Mouse (Mus musculus): ENCODE results near the gene Mbnl2. TPM values are rescaled to one million over a fixed set of nuclear protein-coding genes. Genes with fewer than 3 reads are reported as not detected.

The Mbnl2 gene
- polyA plus RNA-seq, 1 experiment from 2014 or later = 94.4 TPM

GRCm38 (mm10) chr14:120399614-120400013 lies 124.1 kb downstream of the Mbnl2 start:
- no peak for TF ChIP-seq CTCF (IDR thresholded peaks at IDR 0.05; ENCODE audit: low read depth)
- ATAC-seq = no peak
- Histone ChIP-seq H3K4me3 (ENCODE audit: low read depth, low read length) (no peak overlapping the region), H3K9ac (ENCODE audit: low read depth, low read length) (no peak overlapping the region), H3K4me2 (replicated peaks; ENCODE audit: low read depth) (no peak overlapping the region), H3K36me3 (ENCODE audit: control insufficient read depth, insufficient read depth) (peaks cover 35% of the 10 kb centered on the region), H3K4me1 (replicated peaks; ENCODE audit: control insufficient read depth, insufficient read depth, low read length) (no peaks in the 10 kb centered on the region), H3K27ac (ENCODE audit: low read depth, low read length) (no peak overlapping the region), H3K9me3 (ENCODE audit: control insufficient read depth) (no peaks in the 10 kb centered on the region), H3K27me3 (replicated peaks; ENCODE audit: control insufficient read depth, insufficient read depth, low read length) (no peaks in the 10 kb centered on the region)
- 82% methylated on average over 6 of the region's 6 CpGs for WGBS

GRCm38 (mm10) chr14:120401158-120401557 lies 125.7 kb downstream of the Mbnl2 start:
- Histone ChIP-seq H3K9me3 (ENCODE audit: control insufficient read depth) (no peaks in the 10 kb centered on the region), H3K4me2 (replicated peaks; ENCODE audit: low read depth) (no peak overlapping the region), H3K27me3 (replicated peaks; ENCODE audit: control insufficient read depth, insufficient read depth, low read length) (no peaks in the 10 kb centered on the region), H3K27ac (ENCODE audit: low read depth, low read length) (no peak overlapping the region), H3K9ac (ENCODE audit: low read depth, low read length) (no peak overlapping the region), H3K4me1 (replicated peaks; ENCODE audit: control insufficient read depth, insufficient read depth, low read length) (no peaks in the 10 kb centered on the region), H3K36me3 (ENCODE audit: control insufficient read depth, insufficient read depth) (peaks cover 33% of the 10 kb centered on the region), H3K4me3 (ENCODE audit: low read depth, low read length) (no peak overlapping the region)
- WGBS = 87% methylated on average over 15 of the region's 15 CpGs
- ATAC-seq = 0 out of 2 replicates have a peak, but pooled peaks have one; percentile 25
- TF ChIP-seq CTCF (IDR thresholded peaks at IDR 0.05; ENCODE audit: low read depth) = no peak

- WGBS = 93% methylated on average over 9 of the region's 9 CpGs
- peaks cover 30% of the 10 kb centered on the region; the same call in 1 of the 2 replicates for H3K36me3 ChIP-seq (ENCODE audit: control insufficient read depth, insufficient read depth)
These were observed 127.2 kb downstream of the Mbnl2 start for GRCm38 (mm10) chr14:120402715-120403114.

GRCm38 (mm10) chr14:120404364-120404763 lies 128.9 kb downstream of the Mbnl2 start:
- H3K9ac ChIP-seq (ENCODE audit: low read depth, low read length) = no peak overlapping the region
- ATAC-seq = no peak
- H3K36me3 ChIP-seq (ENCODE audit: control insufficient read depth, insufficient read depth) = peaks cover 41% of the 10 kb centered on the region; the same call in 1 of the 2 replicates
- no peaks in the 10 kb centered on the region for H3K4me1 ChIP-seq (replicated peaks; ENCODE audit: control insufficient read depth, insufficient read depth, low read length)
- no peak overlapping the region for H3K4me3 ChIP-seq (ENCODE audit: low read depth, low read length)
- no peaks in the 10 kb centered on the region for H3K9me3 ChIP-seq (ENCODE audit: control insufficient read depth)
- H3K27me3 ChIP-seq (replicated peaks; ENCODE audit: control insufficient read depth, insufficient read depth, low read length) = no peaks in the 10 kb centered on the region
- no peak overlapping the region for H3K27ac ChIP-seq (ENCODE audit: low read depth, low read length)
- H3K4me2 ChIP-seq (replicated peaks; ENCODE audit: low read depth) = no peak overlapping the region
- peak; percentile 39 for TF ChIP-seq CTCF (IDR thresholded peaks at IDR 0.05; ENCODE audit: low read depth)
- WGBS = 92% methylated on average over 7 of the region's 7 CpGs

More at GRCm38 (mm10) chr14:120402715-120403114, 127.2 kb downstream of the Mbnl2 start:
- Histone ChIP-seq H3K27me3 (replicated peaks; ENCODE audit: control insufficient read depth, insufficient read depth, low read length) (no peaks in the 10 kb centered on the region), H3K4me3 (ENCODE audit: low read depth, low read length) (no peak overlapping the region), H3K4me1 (replicated peaks; ENCODE audit: control insufficient read depth, insufficient read depth, low read length) (no peaks in the 10 kb centered on the region), H3K27ac (ENCODE audit: low read depth, low read length) (no peak overlapping the region), H3K9ac (ENCODE audit: low read depth, low read length) (no peak overlapping the region), H3K9me3 (ENCODE audit: control insufficient read depth) (no peaks in the 10 kb centered on the region), H3K4me2 (replicated peaks; ENCODE audit: low read depth) (no peak overlapping the region)
- no peak for ATAC-seq
- no peak for TF ChIP-seq CTCF (IDR thresholded peaks at IDR 0.05; ENCODE audit: low read depth)

GRCm38 (mm10) chr14:120404811-120405582 lies 129.5 kb downstream of the Mbnl2 start:
- Histone ChIP-seq H3K4me1 (replicated peaks; ENCODE audit: control insufficient read depth, insufficient read depth, low read length) (no peaks in the 10 kb centered on the region), H3K9ac (ENCODE audit: low read depth, low read length) (no peak overlapping the region), H3K27ac (ENCODE audit: low read depth, low read length) (0 out of 2 replicates have a peak overlapping the region, but pooled peaks have one; percentile 6), H3K27me3 (replicated peaks; ENCODE audit: control insufficient read depth, insufficient read depth, low read length) (no peaks in the 10 kb centered on the region), H3K36me3 (ENCODE audit: control insufficient read depth, insufficient read depth) (peaks cover 46% of the 10 kb centered on the region; the same call in 1 of the 2 replicates), H3K9me3 (ENCODE audit: control insufficient read depth) (no peaks in the 10 kb centered on the region), H3K4me3 (ENCODE audit: low read depth, low read length) (no peak overlapping the region), H3K4me2 (replicated peaks; ENCODE audit: low read depth) (no peak overlapping the region)
- no peak for TF ChIP-seq CTCF (IDR thresholded peaks at IDR 0.05; ENCODE audit: low read depth)
- no peak for ATAC-seq
- 74% methylated on average over 17 of the region's 17 CpGs for WGBS

GRCm38 (mm10) chr14:120405597-120405996 lies 130.1 kb downstream of the Mbnl2 start:
- no peaks in the 10 kb centered on the region for H3K4me1 ChIP-seq (replicated peaks; ENCODE audit: control insufficient read depth, insufficient read depth, low read length)
- H3K27me3 ChIP-seq (replicated peaks; ENCODE audit: control insufficient read depth, insufficient read depth, low read length) = no peaks in the 10 kb centered on the region
- no peak overlapping the region for H3K4me3 ChIP-seq (ENCODE audit: low read depth, low read length)
- H3K36me3 ChIP-seq (ENCODE audit: control insufficient read depth, insufficient read depth) = peaks cover 49% of the 10 kb centered on the region; the same call in 1 of the 2 replicates
- no peaks in the 10 kb centered on the region for H3K9me3 ChIP-seq (ENCODE audit: control insufficient read depth)
- WGBS = 56% methylated on average over 3 of the region's 3 CpGs
- no peak for TF ChIP-seq CTCF (IDR thresholded peaks at IDR 0.05; ENCODE audit: low read depth)
- H3K4me2 ChIP-seq (replicated peaks; ENCODE audit: low read depth) = no peak overlapping the region
- no peak overlapping the region for H3K9ac ChIP-seq (ENCODE audit: low read depth, low read length)
- peak overlapping the region; percentile 86; the same call in 1 of the 2 replicates for H3K27ac ChIP-seq (ENCODE audit: low read depth, low read length)
- no peak for ATAC-seq

All from intestine, postnatal 0 days (tissue).